Mouse (Mus musculus) telencephalon, adult 2 months (tissue): Measurements from ENCODE around the gene Rab14.

Experiments used
- DNase-seq: peaks from one replicate; pipeline ENCODE4 v3.0.0-alpha.2; 2011; ENCODE audit warnings: low read depth, low spot score

The Rab14 gene

GRCm38 (mm10) chr2:35200898-35201668 is at the start of gene Rab14:
Rab14 (minus strand) TSS chr2:35201120.
- DNase-seq = peak; percentile 99

- DNase-seq = no peak
Measured at GRCm38 (mm10) chr2:35247763-35248162, 46.8 kb upstream of the Rab14 start.

GRCm38 (mm10) chr2:35244241-35244640 is 43.3 kb upstream of the Rab14 start:
- no peak for DNase-seq

- no peak for DNase-seq
Measured at GRCm38 (mm10) chr2:35235021-35235420, 34.1 kb upstream of the Rab14 start.

- no peak for DNase-seq
Measured at GRCm38 (mm10) chr2:35233898-35234297, 33.0 kb upstream of the Rab14 start.

GRCm38 (mm10) chr2:35232595-35233445 is 31.9 kb upstream of the Rab14 start:
- DNase-seq = no peak

GRCm38 (mm10) chr2:35231871-35232270 is 31.0 kb upstream of the Rab14 start:
- no peak for DNase-seq

GRCm38 (mm10) chr2:35230215-35230614 is 29.3 kb upstream of the Rab14 start:
- no peak for DNase-seq

- DNase-seq = no peak
Measured at GRCm38 (mm10) chr2:35228145-35228544, 27.2 kb upstream of the Rab14 start.

- no peak for DNase-seq
Measured at GRCm38 (mm10) chr2:35224285-35224684, 23.4 kb upstream of the Rab14 start.

- DNase-seq = no peak
Measured at GRCm38 (mm10) chr2:35222822-35223391, 22.0 kb upstream of the Rab14 start.

- no peak for DNase-seq
Measured at GRCm38 (mm10) chr2:35218736-35219135, 17.8 kb upstream of the Rab14 start.

- DNase-seq = no peak
Measured at GRCm38 (mm10) chr2:35216701-35217100, 15.8 kb upstream of the Rab14 start.

- no peak for DNase-seq
Measured at GRCm38 (mm10) chr2:35215363-35215762, 14.4 kb upstream of the Rab14 start.

GRCm38 (mm10) chr2:35214881-35215358 is 14.0 kb upstream of the Rab14 start:
- DNase-seq = no peak

- DNase-seq = no peak
Measured at GRCm38 (mm10) chr2:35213345-35213910, 12.5 kb upstream of the Rab14 start.

GRCm38 (mm10) chr2:35211681-35212080 is 10.8 kb upstream of the Rab14 start:
- DNase-seq = no peak

- DNase-seq = no peak
Measured at GRCm38 (mm10) chr2:35208931-35209665, 8.2 kb upstream of the Rab14 start.

- DNase-seq = no peak
Measured at GRCm38 (mm10) chr2:35208054-35208453, 7.1 kb upstream of the Rab14 start.

- no peak for DNase-seq
Measured at GRCm38 (mm10) chr2:35206761-35207160, 5.8 kb upstream of the Rab14 start.

- no peak for DNase-seq
Measured at GRCm38 (mm10) chr2:35203729-35204128, 2.8 kb upstream of the Rab14 start.
